Mouse (Mus musculus) neural tube, embryonic 10.5 days (tissue): ENCODE data around the gene Gm28434.

Experiments
- DNase-seq: peaks from one replicate; pipeline ENCODE4 v3.0.0-alpha.2; 2017; ENCODE audit warnings: low spot score; ENCODE audit errors: extremely low spot score

The Gm28434 gene

DNA sequence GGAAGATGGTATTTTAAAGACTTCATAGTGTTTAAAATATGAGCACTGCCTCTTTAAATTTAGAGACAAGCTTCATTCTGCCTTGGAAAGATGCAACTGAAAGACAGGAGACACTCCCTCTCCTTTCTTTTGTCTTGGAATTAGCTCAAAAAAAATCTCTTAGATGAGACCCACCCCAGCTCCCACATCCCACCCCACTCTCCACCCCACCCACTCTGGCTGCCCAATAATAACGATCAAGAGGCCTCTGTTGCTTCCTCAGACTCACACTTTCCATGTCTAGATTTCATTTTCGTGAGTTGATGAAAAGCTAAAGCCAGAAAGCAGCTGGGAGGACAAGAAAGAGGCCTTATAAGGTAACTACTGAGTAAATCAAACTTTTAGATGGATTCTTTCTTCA lies at the start of gene Gm28434, which contains the start of gene 2310003L06Rik:
TSS of gene Gm28434 (plus strand) at position 317 of the 400 bp plus-strand sequence.
TSS of gene 2310003L06Rik (plus strand) at position 259 of the 400 bp plus-strand sequence.
- no peak for DNase-seq

DNA sequence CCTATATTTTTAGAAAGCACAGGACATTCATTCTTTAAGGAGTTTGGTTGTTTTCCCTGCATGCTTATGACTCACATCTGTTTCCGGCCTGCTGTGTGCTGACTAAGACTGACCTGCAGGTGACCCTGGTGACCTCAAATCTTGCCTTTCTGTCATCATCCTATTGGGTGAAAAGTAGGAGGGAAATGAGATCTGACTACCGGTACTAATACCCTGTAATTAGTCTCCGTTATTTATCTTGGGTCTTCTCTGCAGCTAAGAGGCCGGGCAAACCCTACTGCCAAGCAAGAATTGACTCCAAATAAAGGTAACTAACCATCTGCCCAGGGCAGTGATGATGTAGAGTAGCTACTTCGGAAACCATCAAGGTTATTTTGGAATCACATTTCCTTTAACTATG lies 43.9 kb upstream of the Gm28434 start, which contains the start of gene Csn3:
TSS of gene Csn3 (plus strand) at position 208 of the 400 bp plus-strand sequence.
- DNase-seq: peak; percentile 15

DNA sequence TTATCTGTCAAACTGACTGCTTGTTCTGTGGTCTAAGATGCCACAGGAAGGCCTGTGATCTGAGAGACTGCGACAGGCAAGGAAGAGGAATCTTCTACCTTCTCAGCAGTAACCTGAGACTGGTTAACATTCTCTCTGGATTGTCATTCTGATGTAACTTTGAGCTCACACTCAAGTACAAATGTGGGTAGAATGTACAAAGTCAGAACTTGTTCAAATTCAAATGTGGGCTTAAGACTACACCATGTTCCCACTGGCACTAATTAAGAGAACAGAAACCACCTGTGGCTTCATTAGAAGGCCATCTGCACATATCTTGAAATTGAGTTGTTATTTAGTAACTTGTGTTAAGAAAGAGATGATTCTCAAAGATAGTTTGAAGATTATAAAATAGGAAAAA lies 37.7 kb upstream of the Gm28434 start:
- no peak for DNase-seq

DNA sequence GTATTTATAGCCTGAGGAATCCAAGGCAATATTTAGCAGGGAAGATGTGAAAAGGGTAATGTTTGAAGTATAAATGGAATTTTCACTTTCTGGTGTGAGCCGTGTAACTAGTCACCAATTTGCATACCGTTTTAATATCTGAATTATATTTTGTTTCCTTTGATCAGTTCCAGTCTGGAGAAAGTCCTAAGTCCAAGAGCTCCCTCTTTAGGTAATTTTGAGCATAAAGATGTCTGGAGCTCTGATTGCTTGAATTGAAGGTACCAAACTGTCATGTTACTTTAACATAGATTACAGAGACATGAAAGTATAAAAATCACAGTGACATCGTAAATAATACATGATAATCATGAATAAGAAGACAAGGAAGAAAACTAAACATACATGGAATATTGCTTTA lies 28.6 kb upstream of the Gm28434 start:
- DNase-seq: no peak

DNA sequence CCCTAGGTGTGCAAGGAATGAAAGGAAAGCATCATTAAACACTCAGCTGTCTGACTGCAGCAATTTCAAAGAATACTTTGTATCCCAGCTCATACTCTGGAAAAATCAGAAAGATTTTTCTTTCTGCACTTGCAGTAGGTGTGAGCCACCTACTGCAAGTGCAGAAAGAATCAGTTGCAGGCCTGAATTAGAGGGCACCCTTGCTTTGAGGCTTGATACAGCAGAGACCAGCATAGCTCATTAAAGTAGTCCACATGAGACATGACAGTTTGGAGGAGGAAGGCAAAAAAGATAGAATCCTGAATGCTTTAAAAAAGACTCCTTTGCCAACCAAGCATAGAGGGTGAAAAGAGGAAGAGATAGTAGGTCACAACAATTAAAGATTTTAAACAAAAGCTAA lies 26.8 kb upstream of the Gm28434 start:
- DNase-seq: no peak

DNA sequence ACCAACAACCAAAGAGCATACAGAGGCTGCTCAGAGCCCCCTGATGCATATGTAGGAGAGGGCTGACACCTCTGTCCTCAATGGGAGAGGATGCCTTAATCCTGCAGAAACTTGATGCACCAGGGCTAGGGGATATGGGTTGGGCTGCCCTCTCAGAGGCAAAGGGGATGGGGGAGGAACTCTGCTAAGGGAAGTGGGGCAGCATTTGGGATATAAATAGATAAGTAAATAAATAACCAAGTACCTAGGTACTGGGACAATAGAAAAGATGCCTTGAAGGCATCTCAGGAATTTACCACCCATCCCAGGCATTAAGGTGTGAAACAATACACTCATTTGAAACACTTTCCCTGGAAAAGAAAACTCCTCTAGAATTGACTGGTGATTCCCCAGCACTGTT lies 17.5 kb upstream of the Gm28434 start:
- DNase-seq: no peak

DNA sequence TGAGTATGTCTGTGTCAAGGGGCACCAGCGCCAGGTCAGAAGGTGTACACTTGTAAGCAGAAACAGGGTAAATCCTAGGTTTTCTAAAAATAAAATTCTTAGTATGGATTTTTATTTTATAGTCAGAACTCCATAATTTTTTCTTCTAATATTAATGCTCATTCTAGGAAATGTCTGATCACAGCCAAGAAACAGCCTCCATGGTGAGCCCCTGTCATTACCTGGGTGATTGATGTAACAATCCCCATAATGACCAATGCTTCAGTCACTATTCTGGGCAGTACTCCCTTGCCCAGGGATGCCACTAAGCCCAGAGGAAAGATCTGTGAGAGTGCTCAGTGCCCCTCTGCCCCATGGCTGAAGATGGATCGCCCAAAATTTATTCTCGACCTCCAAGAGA lies 9.8 kb downstream of the Gm28434 start, which contains the start of gene Cabs1:
TSS of gene Cabs1 (plus strand) at position 301 of the 400 bp plus-strand sequence.
- no peak for DNase-seq

DNA sequence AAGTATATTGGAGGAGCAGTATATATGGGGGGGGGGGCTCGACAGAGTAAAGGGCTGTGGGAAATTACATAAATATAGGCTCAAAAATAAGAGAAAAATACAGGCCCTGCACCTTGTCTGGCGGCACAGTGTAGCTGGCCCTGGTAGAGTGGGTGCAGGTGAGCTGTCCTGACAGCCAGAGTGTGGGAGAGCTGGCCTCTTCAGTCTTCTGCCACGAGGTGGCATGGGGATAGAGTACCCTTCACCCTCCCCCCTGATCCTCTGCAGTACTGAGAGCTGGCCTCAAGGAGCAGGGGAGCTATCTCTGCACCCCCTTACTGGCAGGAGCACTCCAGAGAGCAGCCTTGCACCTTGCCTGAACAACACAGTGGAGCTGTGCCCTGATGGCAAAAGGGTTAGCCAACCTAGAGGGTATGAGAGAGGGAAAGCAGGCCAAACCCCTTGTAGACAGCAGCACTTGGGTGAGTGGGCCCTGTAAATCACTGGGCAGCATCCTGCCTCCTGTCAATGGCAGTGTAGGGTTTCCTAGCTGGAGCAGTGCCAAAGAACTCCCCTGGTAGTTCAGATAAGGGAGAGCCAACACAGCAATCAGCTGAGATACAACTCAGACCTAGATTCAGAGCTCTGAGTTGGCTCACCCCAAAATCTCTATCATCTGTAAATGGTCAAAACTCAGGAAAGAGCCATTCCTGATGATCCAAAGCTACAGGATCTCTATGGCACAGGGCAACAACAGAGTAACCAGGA lies 13.3 kb downstream of the Gm28434 start:
- no peak for DNase-seq

DNA sequence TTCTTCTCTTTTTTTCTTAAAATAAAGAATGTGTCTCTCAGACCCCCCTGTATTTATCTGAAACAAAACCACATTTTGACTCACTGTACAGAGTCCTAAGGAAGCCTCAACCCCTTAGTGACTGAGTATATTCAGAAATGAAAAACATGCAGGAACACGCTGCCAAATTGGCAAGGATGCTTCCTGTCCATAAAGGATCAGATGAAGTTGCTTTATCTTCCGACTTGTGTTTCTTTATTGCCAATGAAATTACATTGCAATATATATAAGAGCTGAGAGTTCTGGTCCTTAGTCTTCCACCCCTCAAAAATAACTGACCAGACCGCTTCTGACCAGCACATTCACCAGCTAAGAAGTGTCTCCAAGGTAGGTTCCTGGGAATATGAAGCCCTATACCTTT lies 32.9 kb downstream of the Gm28434 start, which contains the start of gene Smr3a:
TSS of gene Smr3a (plus strand) at position 301 of the 400 bp plus-strand sequence.
- DNase-seq: no peak

DNA sequence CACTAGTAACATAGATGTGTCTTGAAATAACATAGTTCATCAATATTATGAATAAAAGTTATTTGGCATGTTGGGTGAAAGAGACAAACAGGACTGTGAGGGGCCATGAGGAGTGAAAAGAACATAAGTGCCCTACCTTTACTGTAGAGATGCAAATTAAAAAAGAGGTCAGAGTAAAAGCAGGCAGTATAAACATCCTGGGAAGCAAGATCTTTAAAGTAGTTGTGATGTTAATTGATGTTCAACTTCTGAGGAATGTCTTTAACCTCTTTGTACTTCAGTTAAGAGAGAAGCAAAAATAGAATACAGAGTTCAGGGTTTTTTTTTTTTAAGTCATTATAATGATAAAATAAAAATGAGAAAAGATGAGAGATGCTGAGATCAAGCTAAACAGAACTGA lies 35.9 kb downstream of the Gm28434 start:
- no peak for DNase-seq
